Mouse (Mus musculus) heart, adult 11 months (tissue): ENCODE measurements around the gene Pbx4.

Source experiments
- DNase-seq: peaks from one replicate; pipeline ENCODE4 v3.0.0; 2022

The Pbx4 gene

GRCm38 (mm10) chr8:69832298-69832853, at the start of gene Pbx4:
Gene Pbx4, plus strand, starts transcription at chr8:69832491.
- peak; percentile 99 for DNase-seq

- peak; percentile 69 for DNase-seq
Measured at GRCm38 (mm10) chr8:69789105-69789504, 43.2 kb upstream of the Pbx4 start.

GRCm38 (mm10) chr8:69789731-69790130, 42.6 kb upstream of the Pbx4 start:
- peak; percentile 71 for DNase-seq

GRCm38 (mm10) chr8:69790364-69790763, 41.9 kb upstream of the Pbx4 start:
- DNase-seq = peak; percentile 66

- peak; percentile 98 for DNase-seq
Measured at GRCm38 (mm10) chr8:69790773-69791367, 41.4 kb upstream of the Pbx4 start, which contains the start of the genes Atp13a1 and Zfp866. Gene Atp13a1, plus strand, starts transcription at chr8:69791163. Gene Zfp866, minus strand, starts transcription at chr8:69791178.

- peak; percentile 96 for DNase-seq
Measured at GRCm38 (mm10) chr8:69791415-69792068, 40.7 kb upstream of the Pbx4 start.

GRCm38 (mm10) chr8:69793666-69794065, 38.6 kb upstream of the Pbx4 start:
- peak; percentile 72 for DNase-seq

GRCm38 (mm10) chr8:69794096-69794495, 38.2 kb upstream of the Pbx4 start:
- peak; percentile 82 for DNase-seq

GRCm38 (mm10) chr8:69794901-69795300, 37.4 kb upstream of the Pbx4 start:
- peak; percentile 68 for DNase-seq

- DNase-seq = peak; percentile 83
Measured at GRCm38 (mm10) chr8:69796721-69797345, 35.5 kb upstream of the Pbx4 start.

- DNase-seq = peak; percentile 70
Measured at GRCm38 (mm10) chr8:69797661-69798060, 34.6 kb upstream of the Pbx4 start.

GRCm38 (mm10) chr8:69799261-69799660, 33.0 kb upstream of the Pbx4 start:
- peak; percentile 81 for DNase-seq

GRCm38 (mm10) chr8:69799946-69800345, 32.3 kb upstream of the Pbx4 start:
- peak; percentile 78 for DNase-seq

GRCm38 (mm10) chr8:69801796-69802195, 30.5 kb upstream of the Pbx4 start:
- no peak for DNase-seq

GRCm38 (mm10) chr8:69802216-69802615, 30.1 kb upstream of the Pbx4 start:
- DNase-seq = peak; percentile 77

GRCm38 (mm10) chr8:69803366-69803765, 28.9 kb upstream of the Pbx4 start:
- DNase-seq = peak; percentile 85

- DNase-seq = peak; percentile 56
Measured at GRCm38 (mm10) chr8:69804537-69804936, 27.8 kb upstream of the Pbx4 start.

- no peak for DNase-seq
Measured at GRCm38 (mm10) chr8:69805086-69805485, 27.2 kb upstream of the Pbx4 start.

- DNase-seq = peak; percentile 87
Measured at GRCm38 (mm10) chr8:69805491-69805890, 26.8 kb upstream of the Pbx4 start.

- peak; percentile 90 for DNase-seq
Measured at GRCm38 (mm10) chr8:69807236-69807635, 25.1 kb upstream of the Pbx4 start.

- peak; percentile 99 for DNase-seq
Measured at GRCm38 (mm10) chr8:69808094-69808863, 24.0 kb upstream of the Pbx4 start, which contains the start of gene Gmip. Gene Gmip, plus strand, starts transcription at chr8:69808679.

- peak; percentile 95 for DNase-seq
Measured at GRCm38 (mm10) chr8:69808864-69809403, 23.4 kb upstream of the Pbx4 start.
